Mouse (Mus musculus) hindbrain, embryonic 12.5 days (tissue): Measurements from ENCODE around the gene Ahsa1. TPM values are rescaled to one million over a fixed set of nuclear protein-coding genes. Genes with fewer than 3 reads are reported as not detected.

ENCODE experiments used
- ATAC-seq: fragments of 200-750 bp; cut with Nextera tagmentation; 2 replicates; pipeline ENCODE4 v1.8.0; 2017; ENCODE audit warnings: moderate TSS enrichment; ENCODE audit not compliant: low FRiP score
- H3K27ac ChIP-seq: fragments of 300-500 bp; sonication (generic); 2 replicates; pipeline ENCODE4 v1.5.1; 2016; ENCODE audit warnings: mild to moderate bottlenecking
- H3K27me3 ChIP-seq: fragments of 300-500 bp; sonication (generic); 2 replicates; pipeline ENCODE4 v1.6.1; 2016; ENCODE audit warnings: mild to moderate bottlenecking
- H3K36me3 ChIP-seq: fragments of 300-500 bp; sonication (generic); 2 replicates; pipeline ENCODE4 v1.6.1; 2016; ENCODE audit warnings: mild to moderate bottlenecking
- H3K4me1 ChIP-seq: fragments of 300-500 bp; sonication (generic); 2 replicates; pipeline ENCODE4 v1.6.1; 2016
- H3K4me2 ChIP-seq: fragments of 300-500 bp; sonication (generic); replicated peaks from 2 replicates; pipeline ENCODE4 v1.6.1; 2016; ENCODE audit warnings: mild to moderate bottlenecking
- H3K4me3 ChIP-seq: fragments of 300-500 bp; sonication (generic); 2 replicates; pipeline ENCODE4 v1.5.1; 2016; ENCODE audit warnings: mild to moderate bottlenecking
- H3K9ac ChIP-seq: fragments of 300-500 bp; sonication (generic); 2 replicates; pipeline ENCODE4 v1.6.1; 2016; ENCODE audit warnings: mild to moderate bottlenecking, moderate library complexity
- H3K9me3 ChIP-seq: fragments of 300-500 bp; sonication (generic); replicated peaks from 2 replicates; pipeline ENCODE4 v1.6.1; 2016; ENCODE audit warnings: mild to moderate bottlenecking
- WGBS: fragments of 180-500 bp; shearing (Covaris S2); methylation state at CpG from one replicate; pipeline ENCODE4 v1.1.7; 2016; 5-methylcytosine and 5-hydroxymethylcytosine counted together
- microRNA-seq: library from miRNA; unstranded; fragments of <30 nt; microRNA quantifications from one replicate; pipeline ENCODE4, GENCODE M21; 2017
- polyA plus RNA-seq: library from polyadenylated mRNA; unstranded; fragments of >200 nt; fragmentation: Nextera tagmentation; extraction: Ambion mirVana; gene quantifications from 2 replicates; pipeline ENCODE4 v1.2.1, GENCODE M21; 2016

Gene Ahsa1
- polyA plus RNA-seq, 1 experiment from 2014 or later = 187 TPM

DNA sequence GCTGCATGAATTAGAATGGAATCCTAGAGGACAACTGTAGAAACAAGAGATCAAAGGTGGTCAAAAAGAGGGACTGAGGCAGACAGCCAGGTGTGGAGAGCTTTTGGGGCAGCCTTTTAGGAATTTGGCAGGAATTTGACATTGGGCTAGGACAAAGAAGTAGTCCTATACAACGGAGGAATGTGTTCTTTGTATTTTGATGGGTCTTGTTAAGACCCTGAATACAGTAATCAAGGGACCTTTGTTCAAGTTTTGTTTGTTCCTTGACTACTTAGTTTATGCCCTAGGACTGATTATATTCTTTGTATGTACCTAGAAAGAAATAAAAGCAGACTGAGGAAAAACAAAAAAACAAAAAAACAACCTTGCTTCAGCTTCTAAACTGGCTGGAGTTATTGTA is 51.7 kb downstream of the Ahsa1 start:
- no peak for ATAC-seq
- Histone ChIP-seq H3K27me3 (no peaks in the 10 kb centered on the region), H3K27ac (no peak overlapping the region), H3K9ac (no peak overlapping the region), H3K36me3 (peaks cover 1% of the 10 kb centered on the region), H3K4me1 (no peaks in the 10 kb centered on the region), H3K4me3 (no peak overlapping the region), H3K9me3 (no peaks in the 10 kb centered on the region), H3K4me2 (no peak overlapping the region)
- 66% methylated on average over 1 of the region's 1 CpGs for WGBS

GRCm38 (mm10) chr12:87319229-87319628 is 53.0 kb downstream of the Ahsa1 start:
- H3K36me3 ChIP-seq = peaks cover 5% of the 10 kb centered on the region; the same call in 1 of the 2 replicates
- H3K9ac ChIP-seq = no peak overlapping the region
- H3K4me2 ChIP-seq = no peak overlapping the region
- no peak overlapping the region for H3K27ac ChIP-seq
- H3K27me3 ChIP-seq = no peaks in the 10 kb centered on the region
- H3K4me3 ChIP-seq = no peak overlapping the region
- H3K4me1 ChIP-seq = no peaks in the 10 kb centered on the region
- ATAC-seq = no peak
- no peaks in the 10 kb centered on the region for H3K9me3 ChIP-seq
- WGBS = 87% methylated on average over 3 of the region's 3 CpGs

Small RNAs within 50 kb of the gene (microRNA-seq; reads per million reads assigned to microRNA genes)
- gene Gm47293 = not detected

Other genes with a start within 250 kb of the Ahsa1 start
- 1.8 and 2.3 TPM in 2 replicates for gene Tmem63c, start 245.1 kb upstream of the Ahsa1 start, polyA plus RNA-seq
- gene Ngb, start 163.9 kb upstream of the Ahsa1 start, polyA plus RNA-seq = 0.33 and 0.43 TPM in 2 replicates
- 24.1 and 24.6 TPM in 2 replicates for gene Gstz1, start 119.3 kb upstream of the Ahsa1 start, polyA plus RNA-seq
- gene Pomt2, start 118.5 kb upstream of the Ahsa1 start, polyA plus RNA-seq = 16.2 and 17.7 TPM in 2 replicates
- 1.6 and 2.5 TPM in 2 replicates for gene Samd15, start 66.8 kb upstream of the Ahsa1 start, polyA plus RNA-seq
- gene Tmed8, start 66.0 kb upstream of the Ahsa1 start, polyA plus RNA-seq = 5.4 and 6.0 TPM in 2 replicates
- 1.6 and 1.8 TPM in 2 replicates for gene Noxred1, start 27.7 kb upstream of the Ahsa1 start, polyA plus RNA-seq
- gene Vipas39, start 223 bp upstream of the Ahsa1 start, polyA plus RNA-seq = 60.0 and 62.1 TPM in 2 replicates
- 1.0 and 1.1 TPM in 2 replicates for gene Ism2, start 33.2 kb downstream of the Ahsa1 start, polyA plus RNA-seq
- 72.2 and 77.7 TPM in 2 replicates for gene Sptlc2, start 121.9 kb downstream of the Ahsa1 start, polyA plus RNA-seq
- 241 and 269 TPM in 2 replicates for gene Slirp, start 177.4 kb downstream of the Ahsa1 start, polyA plus RNA-seq
- 48.1 and 53.9 TPM in 2 replicates for gene Alkbh1, start 177.5 kb downstream of the Ahsa1 start, polyA plus RNA-seq
- gene Snw1, start 205.8 kb downstream of the Ahsa1 start, polyA plus RNA-seq = 132 and 134 TPM in 2 replicates
- gene Gm5788, start 228.2 kb downstream of the Ahsa1 start, polyA plus RNA-seq = not detected in 2 replicates
- gene Gm8300, start 247.8 kb downstream of the Ahsa1 start, polyA plus RNA-seq = not detected in 2 replicates